Mouse (Mus musculus) stomach, postnatal 0 days (tissue): ENCODE data around the gene Tfrc.

ENCODE experiments used
- CTCF ChIP-seq: IDR thresholded peaks from 2 replicates; pipeline ENCODE4 v1.5.1; 2016; ENCODE audit warnings: antibody characterized with exemption, low read depth, mild to moderate bottlenecking, moderate library complexity
- EP300 ChIP-seq: optimal IDR thresholded peaks from 2 replicates; pipeline ENCODE3; 2016; ENCODE audit warnings: antibody characterized with exemption

DNA sequence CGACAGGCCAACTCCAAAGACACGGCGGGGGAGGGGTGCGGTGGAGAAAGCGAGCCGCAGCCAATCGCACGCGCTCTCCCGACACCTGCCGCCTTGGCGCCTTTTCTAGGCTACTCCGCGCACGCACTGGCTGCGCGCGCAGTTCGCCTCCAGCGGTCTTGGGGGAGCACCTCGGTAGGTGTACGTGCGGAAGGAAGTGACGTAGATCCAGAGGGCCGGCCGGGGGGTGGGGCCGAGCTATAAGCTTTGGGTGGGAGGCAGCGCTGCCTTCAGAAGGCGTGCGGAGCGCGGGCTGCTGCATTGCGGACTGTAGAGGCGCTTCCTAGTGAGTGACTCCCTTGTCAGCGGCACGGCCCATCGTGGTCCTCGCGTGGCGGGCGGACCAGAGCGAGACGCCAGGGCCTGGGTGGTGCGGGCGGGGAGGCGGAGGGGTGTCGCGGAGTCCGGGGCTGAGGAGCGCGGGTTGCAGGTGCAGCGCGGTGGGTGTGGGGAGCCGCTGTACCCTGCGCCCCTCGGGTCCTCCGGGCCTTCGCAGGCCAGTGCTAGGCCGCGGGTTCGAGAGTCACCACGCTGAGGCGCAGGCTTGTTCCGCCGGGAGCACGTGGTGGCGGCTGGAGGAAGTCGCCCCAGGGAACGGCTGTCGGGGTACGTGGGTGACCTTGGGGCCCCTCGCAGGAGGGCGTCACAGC, at the start of gene Tfrc:
- peak; percentile 27; the same call in 1 of the 2 replicates for TF ChIP-seq CTCF
- TF ChIP-seq EP300: no peak
